ENCODE assay signal across 8 mouse cellular contexts in the genomic region with DNA sequence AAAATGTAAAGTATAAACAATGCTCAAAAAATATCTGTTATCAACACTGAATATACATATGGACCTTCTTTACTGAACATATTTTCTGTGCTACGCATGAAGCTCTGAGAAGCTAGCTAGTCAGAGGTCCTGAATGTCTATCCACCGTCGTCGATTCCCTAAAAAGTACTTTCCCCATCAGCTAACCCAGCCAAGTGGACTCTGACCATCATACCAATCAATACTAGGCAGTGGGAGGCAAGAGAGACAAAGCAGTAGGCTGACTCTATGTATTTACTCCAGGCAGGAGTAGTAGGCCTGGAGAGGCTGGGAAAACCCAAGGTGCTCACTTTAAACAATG. TPM values are rescaled to one million over a fixed set of nuclear protein-coding genes. Genes with fewer than 3 reads are reported as not detected.
A peak's percentile ranks its signal among the peaks of the same experiment; 100 is the strongest.
DNase-seq lines count a peak whose midpoint lies in the region; ATAC-seq and TF ChIP-seq lines count a peak whose summit lies in the region.

No protein-coding gene starts in this region.

- H3K4me1 ChIP-seq in heart, embryonic 12.5 days (replicated peaks), result peaks cover 12% of the 10 kb centered on the region
- H3K4me1 ChIP-seq in heart, postnatal 0 days (ENCODE audit: control insufficient read depth, insufficient read depth), result peaks cover 23% of the 10 kb centered on the region
- peaks cover 28% of the 10 kb centered on the region for H3K4me1 ChIP-seq in midbrain, embryonic 10.5 days

- CTCF ChIA-PET in Patski (lab: Charles Lee), result no interaction called here

- peak overlapping the region; percentile 92 for H3K4me2 ChIP-seq in heart, embryonic 12.5 days
- peak overlapping the region; percentile 71 for H3K4me2 ChIP-seq in heart, postnatal 0 days (ENCODE audit: low read depth, low read length)

- peaks cover under 1% of the 10 kb centered on the region; the same call in 1 of the 2 replicates for H3K36me3 ChIP-seq in heart, embryonic 12.5 days
- peaks cover under 1% of the 10 kb centered on the region; the same call in 1 of the 2 replicates for H3K36me3 ChIP-seq in heart, postnatal 0 days (replicated peaks; ENCODE audit: control insufficient read depth, insufficient read depth, low read length)
- H3K36me3 ChIP-seq in midbrain, embryonic 10.5 days, result peaks cover 2% of the 10 kb centered on the region

- no peak for TF ChIP-seq CTCF in Patski (IDR thresholded peaks at IDR 0.05)
- TF ChIP-seq CTCF in heart, postnatal 0 days (IDR thresholded peaks at IDR 0.05; ENCODE audit: low read depth), result no peak

- peak overlapping the region; percentile 95 for H3K27ac ChIP-seq in heart, embryonic 12.5 days (ENCODE audit: poor library complexity, severe bottlenecking)
- H3K27ac ChIP-seq in heart, postnatal 0 days (ENCODE audit: low read depth), result peak overlapping the region; percentile 97; the same call in 1 of the 2 replicates
- H3K27ac ChIP-seq in midbrain, embryonic 10.5 days (replicated peaks), result peak overlapping the region; percentile 99

- H3K9ac ChIP-seq in heart, embryonic 12.5 days, result peak overlapping the region; percentile 95
- H3K9ac ChIP-seq in heart, postnatal 0 days (replicated peaks; ENCODE audit: low read depth, low read length), result peak overlapping the region; percentile 78

- TF ChIP-seq EP300 in heart, postnatal 0 days (IDR thresholded peaks at IDR 0.05; ENCODE audit: low read depth), result no peak

- H3K9me3 ChIP-seq in heart, embryonic 12.5 days (replicated peaks), result no peaks in the 10 kb centered on the region
- H3K9me3 ChIP-seq in heart, postnatal 0 days (replicated peaks; ENCODE audit: control insufficient read depth, low read length), result no peaks in the 10 kb centered on the region
- no peaks in the 10 kb centered on the region for H3K9me3 ChIP-seq in midbrain, embryonic 10.5 days (replicated peaks)

- H3K4me3 ChIP-seq in heart, embryonic 12.5 days, result peak overlapping the region; percentile 96
- H3K4me3 ChIP-seq in heart, postnatal 0 days (ENCODE audit: low read depth, low read length), result peak overlapping the region; percentile 74
- H3K4me3 ChIP-seq in midbrain, embryonic 10.5 days, result peak overlapping the region; percentile 88

- ATAC-seq in heart, embryonic 12.5 days (ENCODE audit: insufficient number of reproducible peaks, low FRiP score), result no peak
- ATAC-seq in Patski, result no peak
- no peak for ATAC-seq in heart, postnatal 0 days (ENCODE audit: insufficient read depth, low read depth)

- POLR2A ChIA-PET in Patski (lab: Charles Lee), result interaction anchor here (0.7 kb wide), 3 partner anchors 78 to 272 kb away, joined by 6 to 7 read pairs (median 7); no protein-coding TSS in a partner anchor

- H3K27me3 ChIP-seq in heart, embryonic 12.5 days (replicated peaks), result no peaks in the 10 kb centered on the region
- no peaks in the 10 kb centered on the region for H3K27me3 ChIP-seq in Patski
- H3K27me3 ChIP-seq in heart, postnatal 0 days (ENCODE audit: control insufficient read depth, insufficient read depth, low read length), result no peaks in the 10 kb centered on the region
- no peaks in the 10 kb centered on the region for H3K27me3 ChIP-seq in midbrain, embryonic 10.5 days (ENCODE audit: low read depth, poor library complexity, severe bottlenecking)

- WGBS in heart, embryonic 12.5 days, result 14% methylated on average over 4 of the region's 4 CpGs
- WGBS in heart, postnatal 0 days, result 12% methylated on average over 4 of the region's 4 CpGs
- WGBS in midbrain, embryonic 10.5 days, result 18% methylated on average over 4 of the region's 4 CpGs

- in situ Hi-C loops in Patski (cut with MboI; ENCODE audit: low pct_unique_long_range_greater_than_20kb), result no loop called here

- DNase-seq in heart, postnatal 4 days, result no peak
- DNase-seq in Patski (ENCODE audit: low read depth, low spot score), result peak; percentile 25
- DNase-seq in heart, postnatal 0 days (ENCODE audit: low spot score), result no peak
- DNase-seq in midbrain, embryonic 10.5 days (ENCODE audit: low spot score), result no peak
- no peak for DNase-seq in thymus, postnatal 0 days (ENCODE audit: low spot score)
- no peak for DNase-seq in adrenal gland, adult (ENCODE audit: inconsistent age in 2 of 2, low spot score in 1 of 2)
- no peak for DNase-seq in spleen, postnatal 36 days (ENCODE audit: low spot score in 2 of 2)

RNA-seq across cellular contexts. Expression of a gene that starts 1.8 kb away (rescaled TPM):
- polyA plus RNA-seq in heart, embryonic 12.5 days (2016; fragmentation: Nextera tagmentation; extraction: Ambion mirVana), result 20.6 and 21.9 TPM in 2 replicates
- total RNA-seq in heart, postnatal 4 days (2021), result 10 to 100 TPM; 57.6 to 66.6 TPM
- 82.0 TPM for polyA plus RNA-seq in Patski (2021)
- 27.4 and 59.5 TPM in 2 replicates for total RNA-seq in heart, postnatal 0 days (2014; rRNA removed; ENCODE audit: low replicate concordance)
- 10.8 and 13.3 TPM in 2 replicates for polyA plus RNA-seq in heart, postnatal 0 days (2015; fragmentation: Nextera tagmentation; extraction: Ambion mirVana)
- polyA plus RNA-seq in midbrain, embryonic 10.5 days (2016; fragmentation: Nextera tagmentation; extraction: Ambion mirVana), result 28.0 and 29.3 TPM in 2 replicates
- polyA plus RNA-seq in thymus, postnatal 0 days (2015; fragmentation: Nextera tagmentation; extraction: Ambion mirVana), result 26.9 and 27.6 TPM in 2 replicates

RNA-seq across cellular contexts. Expression of a gene that starts 41.2 kb away (rescaled TPM):
- polyA plus RNA-seq in heart, embryonic 12.5 days (2016; fragmentation: Nextera tagmentation; extraction: Ambion mirVana), result 13.3 and 14.0 TPM in 2 replicates
- total RNA-seq in heart, postnatal 4 days (2021), result 1 to 10 TPM; 8.4 to 9.5 TPM
- polyA plus RNA-seq in Patski (2021), result 111 TPM
- total RNA-seq in heart, postnatal 0 days (2014; rRNA removed; ENCODE audit: low replicate concordance), result 0.69 and 3.3 TPM in 2 replicates
- 7.2 and 7.8 TPM in 2 replicates for polyA plus RNA-seq in heart, postnatal 0 days (2015; fragmentation: Nextera tagmentation; extraction: Ambion mirVana)
- polyA plus RNA-seq in midbrain, embryonic 10.5 days (2016; fragmentation: Nextera tagmentation; extraction: Ambion mirVana), result 6.0 and 6.4 TPM in 2 replicates
- 243 and 265 TPM in 2 replicates for polyA plus RNA-seq in thymus, postnatal 0 days (2015; fragmentation: Nextera tagmentation; extraction: Ambion mirVana)
